Mouse (Mus musculus) adrenal gland, adult 18-20 months (tissue): ENCODE measurements around the gene Arhgdib. TPM values are rescaled to one million over a fixed set of nuclear protein-coding genes. Genes with fewer than 3 reads are reported as not detected.
"Not testable (repeated sequence)": the region's sequence is repeated elsewhere in the genome, so short reads cannot be mapped to it uniquely, and the experiment has no call there.

Experiments used
- DNase-seq, 2 experiments: peaks; one replicate each; pipeline ENCODE4 v3.0.0; 2021 to 2022; ENCODE audit warnings: low spot score in 2 of 2
- total RNA-seq, 2 experiments: library from RNA; stranded (reverse); gene quantifications; 1 replicate in 1 of 2; 2 replicates in 1 of 2; pipeline ENCODE4 v1.2.3; 2021

The Arhgdib gene
- total RNA-seq, 2 experiments from 2014 or later, result 20.0 to 25.7 TPM

DNA sequence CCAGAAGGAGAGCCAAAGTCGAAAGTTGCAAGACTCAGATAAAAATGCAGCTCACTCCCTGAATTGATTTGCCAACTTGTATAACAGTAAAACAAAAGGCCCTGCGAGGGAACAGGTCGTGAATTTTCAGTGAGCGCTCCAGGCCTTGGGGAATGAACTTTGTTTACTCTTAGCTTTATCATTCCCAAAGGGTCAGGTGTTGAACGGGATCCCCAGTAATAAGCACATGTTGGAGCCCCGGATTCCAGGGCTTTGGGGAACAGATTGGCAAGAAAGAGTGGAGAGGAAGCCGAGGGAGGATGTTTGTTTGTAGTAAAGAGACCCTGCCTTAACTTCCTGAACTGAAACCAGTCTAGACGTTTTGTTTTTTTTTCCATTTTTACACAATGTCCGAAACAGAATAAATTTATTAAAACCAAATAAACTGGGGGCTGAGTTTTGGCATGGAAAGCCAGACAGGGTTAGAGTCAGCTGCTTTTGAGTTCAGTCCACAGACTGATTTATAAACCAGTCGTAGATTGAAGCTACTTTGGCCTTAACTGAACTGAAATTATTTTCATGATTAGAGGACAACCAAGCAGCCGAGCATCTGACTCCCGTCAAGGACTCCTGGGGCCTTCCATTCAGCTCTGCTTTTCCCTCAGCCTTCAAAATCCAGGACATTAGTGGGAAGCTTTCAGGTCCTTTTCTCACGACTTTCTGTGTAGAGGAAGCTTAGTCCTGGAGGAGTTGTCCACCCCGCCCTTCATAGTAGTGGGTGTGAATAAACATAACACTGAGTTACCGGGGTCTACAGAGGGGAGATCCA is 47.0 kb downstream of the Arhgdib start:
- no peak for DNase-seq

DNA sequence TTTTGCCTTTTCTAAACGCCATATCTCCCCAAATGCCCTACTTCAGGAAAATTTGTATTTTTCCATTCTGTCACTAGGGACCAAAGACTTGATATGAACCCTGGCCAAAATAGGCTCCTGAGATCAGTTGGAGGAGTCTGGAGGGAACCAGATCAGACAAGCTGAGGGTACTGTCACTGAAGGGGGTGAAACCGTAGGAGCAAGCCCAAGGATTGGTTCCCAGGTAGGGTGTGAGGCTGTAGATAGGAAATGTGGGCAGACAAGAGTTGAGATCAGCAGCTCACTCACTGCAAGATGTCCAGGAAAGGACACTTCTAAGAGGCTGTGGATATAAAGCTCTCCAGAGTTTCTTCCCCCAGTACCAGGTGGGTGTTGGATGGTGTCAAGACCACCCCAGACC is 49.7 kb downstream of the Arhgdib start:
- DNase-seq, result no peak

GRCm38 (mm10) chr6:136889554-136889953 is 52.1 kb downstream of the Arhgdib start:
- DNase-seq, result no peak

DNA sequence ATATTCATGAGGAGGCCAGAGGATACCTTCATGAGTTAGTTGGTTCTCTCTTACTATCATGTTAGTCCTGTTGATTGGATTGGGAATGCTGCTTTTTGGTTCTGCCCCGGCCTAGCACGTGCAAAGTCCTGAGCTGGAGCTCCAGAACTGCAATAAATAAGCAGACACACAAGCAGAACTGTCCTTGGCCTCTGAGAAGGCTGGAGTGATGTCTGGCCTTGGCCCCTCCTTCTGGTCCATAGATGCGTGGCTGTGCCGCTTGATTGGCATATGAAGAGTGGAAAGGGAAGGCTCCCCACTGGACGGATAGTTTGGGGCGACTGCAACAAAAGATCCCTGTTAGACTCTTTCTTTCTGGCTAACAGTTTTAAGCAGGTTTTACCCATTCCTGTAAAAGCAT is 52.6 kb downstream of the Arhgdib start:
- no peak for DNase-seq

- DNase-seq, result peak in 1 of 2 experiments; percentile 19
Measured at GRCm38 (mm10) chr6:136887854-136888253, 53.8 kb downstream of the Arhgdib start.

- DNase-seq, result not testable (repeated sequence)
Measured at GRCm38 (mm10) chr6:136884766-136885165, 56.9 kb downstream of the Arhgdib start.

GRCm38 (mm10) chr6:136883961-136884360 is 57.7 kb downstream of the Arhgdib start:
- no peak for DNase-seq

DNA sequence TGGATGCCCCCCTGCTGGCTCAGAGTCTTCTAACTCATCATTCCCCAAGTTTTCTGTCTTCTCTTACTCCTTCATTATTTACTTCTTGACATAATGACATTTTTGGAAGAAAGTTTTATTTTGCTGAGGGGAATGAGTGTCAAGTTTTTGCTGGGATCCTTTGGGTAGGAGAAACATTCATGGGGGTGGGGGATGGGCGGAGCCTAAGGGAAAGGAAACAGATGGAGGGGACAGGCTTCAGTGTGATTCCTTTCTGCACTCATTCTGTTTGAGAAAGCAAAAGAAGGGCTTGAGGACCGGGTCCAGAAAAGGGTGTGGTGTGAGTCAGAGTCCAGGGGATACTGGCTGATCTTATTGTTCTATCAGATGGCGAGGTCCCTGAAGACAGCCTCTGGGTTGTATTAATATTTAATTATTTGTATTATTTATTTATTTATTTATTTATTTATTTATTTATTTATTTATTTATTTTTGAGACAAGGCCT is 58.2 kb downstream of the Arhgdib start:
- no peak for DNase-seq

- DNase-seq, result no peak
Measured at GRCm38 (mm10) chr6:136881678-136882077, 60.0 kb downstream of the Arhgdib start.

DNA sequence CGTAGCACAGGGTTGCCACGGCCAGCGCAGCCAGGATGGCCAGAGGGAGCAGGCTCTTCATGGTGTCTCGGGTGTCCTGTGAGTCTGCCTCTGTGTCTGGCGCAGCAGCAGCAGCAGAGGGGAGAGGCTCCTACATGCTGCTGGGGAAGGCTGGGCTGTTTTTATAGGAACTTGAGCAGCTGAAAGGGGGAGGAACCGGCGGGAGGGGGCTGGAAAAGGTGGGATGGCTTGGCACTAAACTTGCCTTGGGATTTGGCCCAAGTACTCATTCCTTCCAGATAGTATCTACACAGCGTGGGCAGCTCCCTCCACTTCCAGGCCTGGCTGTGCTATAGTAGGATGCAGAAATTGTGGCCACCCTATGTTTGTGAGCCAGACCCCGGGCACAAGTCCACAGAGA is 66.0 kb downstream of the Arhgdib start, which contains the start of gene Mgp:
Gene Mgp (minus strand): TSS at position 154 of the 400 bp plus-strand sequence.
- no peak for DNase-seq

DNA sequence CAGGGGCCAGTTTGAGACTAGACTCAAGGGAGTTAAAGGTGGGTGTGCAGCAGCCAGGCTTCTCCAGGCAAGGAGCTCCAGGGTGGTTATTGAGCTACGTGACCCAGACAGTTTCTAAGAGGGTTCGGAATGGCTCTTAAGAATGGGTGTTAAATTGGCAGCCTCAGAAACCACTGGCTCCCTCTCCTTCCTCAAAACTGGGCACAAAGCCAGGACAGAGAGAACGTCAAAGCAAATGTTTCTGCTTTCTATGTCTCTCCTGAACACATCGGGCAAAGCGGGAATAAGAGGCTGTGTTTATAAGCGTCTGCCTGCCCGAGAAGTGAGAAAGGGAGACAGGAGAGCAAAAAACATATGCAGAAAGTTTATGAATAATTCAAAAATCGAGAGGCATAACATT is 67.1 kb downstream of the Arhgdib start:
- no peak for DNase-seq

Other genes with a start within 250 kb of the Arhgdib start
- under 1 TPM in 1 of 2 experiments, not detected in 1; 0.06 TPM for gene Gucy2c, start 160.1 kb downstream of the Arhgdib start, total RNA-seq
- 1 to 10 TPM; 8.6 to 8.9 TPM for gene Hist4h4, start 137.5 kb downstream of the Arhgdib start, total RNA-seq
- 100 to 1,000 TPM; 104 to 207 TPM for gene H2afj, start 133.7 kb downstream of the Arhgdib start, total RNA-seq
- 1 to 10 TPM in 1 of 2 experiments, under 1 TPM in 1; 0.45 to 1.0 TPM for gene BC049715, start 114.3 kb downstream of the Arhgdib start, total RNA-seq
- 10 to 100 TPM; 72.0 to 77.7 TPM for gene Wbp11, start 113.7 kb downstream of the Arhgdib start, total RNA-seq
- gene Smco3, start 106.4 kb downstream of the Arhgdib start, total RNA-seq, result under 1 TPM; 0.23 to 0.32 TPM
- 1 to 10 TPM; 3.0 TPM for gene Art4, start 84.2 kb downstream of the Arhgdib start, total RNA-seq
- 100 to 1,000 TPM; 192 to 202 TPM for gene Mgp, start 66.1 kb downstream of the Arhgdib start, total RNA-seq
- gene Erp27, start 19.7 kb downstream of the Arhgdib start, total RNA-seq, result not detected
- not detected for gene Pde6h, start 18.1 kb downstream of the Arhgdib start, total RNA-seq
- 100 to 1,000 TPM in 1 of 2 experiments, 10 to 100 TPM in 1; 96.0 to 106 TPM for gene Rerg, start 228.6 kb upstream of the Arhgdib start, total RNA-seq